Comparison of ENCODE assay signal across 25 mouse cellular contexts in genomic region chr14:20175705-20176104, GRCm38 (mm10).
"Had no signal": no experiment of that assay in that cellular context is flagged by ENCODE, and none has a peak within 500 bp of the region (broad histone marks: within the 10 kb centered on the region; RNA-seq: fewer than 3 reads in every experiment).

No protein-coding gene starts in this region.

- H3K9ac ChIP-seq: heart, embryonic 12.5 days; hindbrain, embryonic 12.5 days; hindbrain, embryonic 14.5 days; limb, embryonic 12.5 days; liver, embryonic 15.5 days had no signal

- H3K4me2 ChIP-seq: heart, embryonic 12.5 days; hindbrain, embryonic 12.5 days; hindbrain, embryonic 14.5 days; limb, embryonic 12.5 days; liver, embryonic 11.5 days; liver, embryonic 13.5 days; liver, embryonic 15.5 days had no signal

- H3K36me3 ChIP-seq: heart, embryonic 10.5 days; heart, embryonic 12.5 days; hindbrain, embryonic 12.5 days; limb, embryonic 10.5 days; limb, embryonic 12.5 days; liver, embryonic 15.5 days had no signal

- H3K4me3 ChIP-seq: gastrocnemius, adult 2 months; heart, embryonic 10.5 days; heart, embryonic 12.5 days; hindbrain, embryonic 10.5 days; hindbrain, embryonic 12.5 days; left cerebral cortex, adult 2 months; limb, embryonic 10.5 days; limb, embryonic 12.5 days; liver, embryonic 13.5 days; liver, embryonic 15.5 days had no signal

- H3K27ac ChIP-seq: gastrocnemius, adult 2 months; heart, embryonic 10.5 days; hindbrain, embryonic 10.5 days; hindbrain, embryonic 12.5 days; hindbrain, embryonic 14.5 days; kidney, postnatal 0 days; left cerebral cortex, adult 2 months; limb, embryonic 10.5 days; limb, embryonic 12.5 days; liver, embryonic 13.5 days; liver, embryonic 15.5 days had no signal

- DNase-seq: gastrocnemius, adult 2 months; gastrocnemius, postnatal 10 days; gastrocnemius, postnatal 25 days; heart, adult 18-20 months; heart, postnatal 10 days; heart, postnatal 4 days; kidney, adult 11 months; kidney, adult 8-10 months; kidney, postnatal 14 days; kidney, postnatal 36 days; liver; liver, embryonic 13.5 days had no signal

- ATAC-seq: hindbrain, embryonic 16.5 days; intestine, embryonic 16.5 days had no signal

- H3K9me3 ChIP-seq: heart, embryonic 10.5 days; heart, embryonic 12.5 days; hindbrain, embryonic 10.5 days; hindbrain, embryonic 12.5 days; limb, embryonic 10.5 days; limb, embryonic 12.5 days; liver, embryonic 13.5 days; liver, embryonic 15.5 days had no signal

- H3K27me3 ChIP-seq: heart, embryonic 12.5 days; limb, embryonic 12.5 days; liver, embryonic 13.5 days; liver, embryonic 15.5 days had no signal
